Mouse (Mus musculus) MEL (cell line): Measurements from ENCODE around the gene Stra8. TPM values are rescaled to one million over a fixed set of nuclear protein-coding genes. Genes with fewer than 3 reads are reported as not detected.

Source experiments
- DNase-seq: peaks from one replicate; pipeline ENCODE4 v3.0.0; 2011; ENCODE audit warnings: low read depth, low spot score
- H3K27ac ChIP-seq: 2 replicates; pipeline ENCODE4 v1.5.1; 2012; ENCODE audit warnings: low read depth, mild to moderate bottlenecking, control low read depth, low read length, moderate library complexity; ENCODE audit not compliant: control insufficient read depth
- H3K27me3 ChIP-seq, 2 experiments: fragments of 150-350 bp in 1 of 2; sonication (generic) in 1 of 2; 2 replicates each; pipeline ENCODE4 v1.6.1; 2012; ENCODE audit warnings: low read length in 2 of 2, mild to moderate bottlenecking in 2 of 2, improper control_type of control experiment in 1 of 2, moderate library complexity in 1 of 2; ENCODE audit not compliant: insufficient read depth in 2 of 2, control insufficient read depth in 1 of 2
- H3K36me3 ChIP-seq, 2 experiments: 2 replicates each; pipeline ENCODE4 v1.6.1; 2012 to 2014; ENCODE audit warnings: low read length in 2 of 2, improper control_type of control experiment in 1 of 2, inconsistent platforms in 1 of 2, mild to moderate bottlenecking in 1 of 2; ENCODE audit not compliant: insufficient read depth in 2 of 2, control insufficient read depth in 1 of 2
- H3K4me1 ChIP-seq, 2 experiments: fragments of 150-350 bp in 1 of 2; sonication (generic) in 1 of 2; 2 replicates each; pipeline ENCODE4 v1.6.1; 2012; ENCODE audit warnings: low read length in 2 of 2, improper control_type of control experiment in 1 of 2, mild to moderate bottlenecking in 1 of 2; ENCODE audit not compliant: insufficient read depth in 2 of 2, control insufficient read depth in 1 of 2
- H3K4me3 ChIP-seq, 2 experiments: fragments of 150-350 bp in 1 of 2; sonication (generic) in 1 of 2; 2 replicates each; pipeline ENCODE4 v1.5.1; 2012; ENCODE audit warnings: low read depth in 2 of 2, low read length in 2 of 2, mild to moderate bottlenecking in 2 of 2, moderate library complexity in 2 of 2, control low read depth in 1 of 2, improper control_type of control experiment in 1 of 2; ENCODE audit not compliant: control insufficient read depth in 1 of 2, insufficient read depth in 1 of 2
- H3K79me2 ChIP-seq: 2 replicates; pipeline ENCODE4 v1.6.1; 2012; ENCODE audit warnings: mild to moderate bottlenecking, low read length, moderate library complexity; ENCODE audit not compliant: control insufficient read depth, poor library complexity, insufficient read depth
- H3K9ac ChIP-seq: 2 replicates; pipeline ENCODE4 v1.6.1; 2012; ENCODE audit warnings: low read depth, mild to moderate bottlenecking, control low read depth, low read length, moderate library complexity; ENCODE audit not compliant: control insufficient read depth, poor library complexity, severe bottlenecking
- H3K9me3 ChIP-seq: fragments of 150-350 bp; sonication (generic); replicated peaks from 2 replicates; pipeline ENCODE4 v1.6.1; 2012; ENCODE audit warnings: mild to moderate bottlenecking, low read length, improper control_type of control experiment, moderate library complexity; ENCODE audit not compliant: insufficient read depth
- CHD1 ChIP-seq: IDR thresholded peaks from 2 replicates; pipeline ENCODE4 v1.6.1; 2012; ENCODE audit warnings: low read depth, mild to moderate bottlenecking, inconsistent platforms, low read length, improper control_type of control experiment
- E2F4 ChIP-seq: IDR thresholded peaks from 2 replicates; pipeline ENCODE4 v1.6.1; 2011; ENCODE audit warnings: low read depth, low read length, improper control_type of control experiment, borderline replicate concordance
- MAFK ChIP-seq: IDR thresholded peaks from 2 replicates; pipeline ENCODE4 v1.6.1; 2011; ENCODE audit warnings: low read depth, mild to moderate bottlenecking, low read length, improper control_type of control experiment, borderline replicate concordance
- MAZ ChIP-seq: IDR thresholded peaks from 2 replicates; pipeline ENCODE4 v1.6.1; 2012; ENCODE audit warnings: low read depth, mild to moderate bottlenecking, inconsistent platforms, low read length, improper control_type of control experiment
- NELFE ChIP-seq: IDR thresholded peaks from 2 replicates; pipeline ENCODE4 v1.6.1; 2011; ENCODE audit warnings: low read depth, low read length, improper control_type of control experiment
- POLR2AphosphoS2 ChIP-seq: IDR thresholded peaks from 2 replicates; pipeline ENCODE4 v1.6.1; 2011; ENCODE audit warnings: low read length, improper control_type of control experiment
- TCF12 ChIP-seq: IDR thresholded peaks from 2 replicates; pipeline ENCODE4 v1.6.1; 2014; ENCODE audit warnings: low read depth, mild to moderate bottlenecking, inconsistent platforms, low read length, improper control_type of control experiment, moderate library complexity
- UBTF ChIP-seq: IDR thresholded peaks from 2 replicates; pipeline ENCODE4 v1.6.1; 2012; ENCODE audit warnings: low read depth, mild to moderate bottlenecking, inconsistent platforms, low read length, improper control_type of control experiment, moderate library complexity, borderline replicate concordance; ENCODE audit not compliant: insufficient read depth
- ZKSCAN1 ChIP-seq: IDR thresholded peaks from 2 replicates; pipeline ENCODE4 v1.6.1; 2012; ENCODE audit warnings: low read depth, mild to moderate bottlenecking, inconsistent platforms, low read length, improper control_type of control experiment, moderate library complexity
- ZMIZ1 ChIP-seq: IDR thresholded peaks from 2 replicates; pipeline ENCODE4 v1.6.1; 2012; ENCODE audit warnings: low read depth, mild to moderate bottlenecking, inconsistent platforms, low read length, improper control_type of control experiment, moderate library complexity
- polyA plus RNA-seq, 2 experiments: library from polyadenylated mRNA; stranded (reverse) in 1 of 2; unstranded in 1 of 2; fragments of >175 nt in 1 of 2; fragments of >200 nt in 1 of 2; gene quantifications; 2 replicates each; pipeline versions ENCODE4 v1.2.1 to v1.2.4; 2012; ENCODE audit warnings: low replicate concordance in 2 of 2, low read depth in 1 of 2; ENCODE audit not compliant: insufficient read length in 2 of 2, insufficient read depth in 1 of 2, missing spikeins in 1 of 2
- total RNA-seq: library from RNA; depleted of rRNA; stranded (reverse); fragments of 300-350 nt; gene quantifications from 2 replicates; pipeline ENCODE4 v1.2.3, GENCODE M21; 2012

Stra8 gene
- total and polyA plus RNA-seq, 3 experiments: not detected

GRCm38 (mm10) chr6:34942446-34942845 is 22.5 kb downstream of the Stra8 start:
- Histone ChIP-seq H3K79me2 (no peaks in the 10 kb centered on the region), H3K4me1 (no peaks in the 10 kb centered on the region), H3K9ac (no peak overlapping the region), H3K27ac (no peak overlapping the region), H3K27me3 (no peaks in the 10 kb centered on the region), H3K4me3 (no peak overlapping the region), H3K9me3 (no peaks in the 10 kb centered on the region), H3K36me3 (peaks cover 0 to 2% of the 10 kb centered on the region in 2 experiments; a peak in 1 of 4 replicates)
- DNase-seq: no peak
- TF ChIP-seq POLR2AphosphoS2: no peak
- no peak for TF ChIP-seq UBTF
- TF ChIP-seq TCF12: no peak
- no peak for TF ChIP-seq CHD1
- no peak for TF ChIP-seq E2F4

- Histone ChIP-seq H3K9ac (no peak overlapping the region), H3K36me3 (peaks cover 0 to 2% of the 10 kb centered on the region in 2 experiments; a peak in 1 of 4 replicates), H3K79me2 (no peaks in the 10 kb centered on the region), H3K9me3 (no peaks in the 10 kb centered on the region), H3K4me1 (no peaks in the 10 kb centered on the region), H3K27ac (no peak overlapping the region), H3K4me3 (no peak overlapping the region), H3K27me3 (no peaks in the 10 kb centered on the region)
- no peak for DNase-seq
- TF ChIP-seq NELFE (no peak), MAZ (no peak), MAFK (no peak)
- TF ChIP-seq, all 39 proteins: peak for 0
Measured at GRCm38 (mm10) chr6:34943499-34943898, 23.5 kb downstream of the Stra8 start.

- TF ChIP-seq ZMIZ1 (no peak), ZKSCAN1 (no peak)
- DNase-seq: no peak
- Histone ChIP-seq H3K4me1 (no peaks in the 10 kb centered on the region), H3K27me3 (no peaks in the 10 kb centered on the region), H3K9ac (no peak overlapping the region), H3K36me3 (peaks cover 0 to 2% of the 10 kb centered on the region in 2 experiments; a peak in 1 of 4 replicates), H3K4me3 (no peak overlapping the region), H3K27ac (no peak overlapping the region), H3K9me3 (no peaks in the 10 kb centered on the region), H3K79me2 (no peaks in the 10 kb centered on the region)
Measured at GRCm38 (mm10) chr6:34946486-34947079, 26.6 kb downstream of the Stra8 start.
